Mouse (Mus musculus): Measurements from ENCODE around the gene Trim72.

GRCm38 (mm10) chr7:128045640-128046039, 41.9 kb downstream of the Trim72 start:
- TF ChIP-seq GATA1 (IDR thresholded peaks at IDR 0.05; ENCODE audit: low read length) (no peak), TAL1 (IDR thresholded peaks at IDR 0.05; ENCODE audit: low read length) (no peak)

Measured in erythroblast, embryonic 14.5 days (primary cell).